Mouse (Mus musculus) ovary, adult 2 months (tissue): ENCODE data around the gene Sult2a5. TPM values are rescaled to one million over a fixed set of nuclear protein-coding genes. Genes with fewer than 3 reads are reported as not detected.

Experiments
- polyA plus RNA-seq: library from polyadenylated mRNA; depleted of rRNA; stranded (reverse); fragments of >200 nt; gene quantifications from 2 replicates; pipeline ENCODE4 v1.2.3, GENCODE M21; 2012; rRNA removed

Sult2a5 gene
- not detected in 2 replicates for polyA plus RNA-seq

DNA sequence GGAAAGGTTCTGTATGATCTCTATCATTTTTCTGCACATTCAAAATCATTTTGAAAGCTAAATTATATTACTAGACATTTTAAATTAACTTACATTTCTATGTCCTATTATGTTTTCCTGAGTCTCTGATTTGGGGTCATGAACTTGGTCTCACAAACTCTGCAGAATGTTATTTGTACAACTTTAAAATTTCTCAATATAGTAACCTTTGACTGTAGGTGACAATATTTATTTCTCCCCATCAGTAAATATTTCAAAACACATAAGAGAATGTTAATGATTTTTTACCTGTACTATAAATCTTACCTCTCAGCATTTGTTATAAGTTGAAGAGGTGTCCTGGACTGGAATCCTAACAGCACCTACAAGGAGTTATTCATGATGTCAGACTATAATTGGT, at the start of gene Sult2a5:
TSS of gene Sult2a5 (plus strand) at position 301 of the 400 bp plus-strand sequence.

Other genes with a start within 250 kb of the Sult2a5 start
- gene Cabp5, start 225.8 kb upstream of the Sult2a5 start, polyA plus RNA-seq, result not detected in 2 replicates
- gene Bsph1, start 173.1 kb upstream of the Sult2a5 start, polyA plus RNA-seq, result not detected in 2 replicates
- gene Bsph2, start 52.9 kb upstream of the Sult2a5 start, polyA plus RNA-seq, result not detected in 2 replicates
- gene Sult2a2, start 109.5 kb downstream of the Sult2a5 start, polyA plus RNA-seq, result not detected in 2 replicates
- not detected in 2 replicates for gene Sult2a1, start 213.4 kb downstream of the Sult2a5 start, polyA plus RNA-seq